Mouse (Mus musculus): ENCODE results near the gene Kcnk18.

DNA sequence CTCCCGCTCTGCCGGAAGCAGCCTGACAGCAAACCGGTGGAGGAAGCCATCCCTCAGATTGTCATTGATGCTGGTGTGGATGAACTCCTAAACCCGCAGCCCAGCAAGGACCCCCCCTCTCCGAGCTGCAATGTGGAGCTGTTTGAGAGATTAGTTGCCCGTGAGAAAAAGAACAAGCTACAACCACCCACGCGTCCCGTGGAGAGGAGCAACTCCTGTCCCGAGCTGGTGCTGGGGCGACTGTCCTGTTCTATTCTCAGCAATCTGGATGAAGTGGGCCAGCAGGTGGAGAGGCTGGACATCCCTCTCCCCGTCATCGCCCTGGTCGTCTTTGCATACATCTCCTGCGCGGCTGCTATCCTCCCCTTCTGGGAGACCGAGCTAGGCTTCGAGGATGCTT, 16.0 kb downstream of the Kcnk18 start:
- TF ChIP-seq CTCF (IDR thresholded peaks at IDR 0.05; ENCODE audit: borderline replicate concordance, insufficient read depth, low read length) (no peak), POLR2A (IDR thresholded peaks at IDR 0.05; ENCODE audit: low read depth, low read length) (no peak)
